In genomic region chr6:23249616-23250287, GRCm38 (mm10) we compare ENCODE assay signal across 9 mouse cellular contexts. TPM values are rescaled to one million over a fixed set of nuclear protein-coding genes. Genes with fewer than 3 reads are reported as not detected.
DNase-seq lines count a peak whose midpoint lies in the region; ATAC-seq and TF ChIP-seq lines count a peak whose summit lies in the region.
"Had no signal": no experiment of that assay in that cellular context is flagged by ENCODE, and none has a peak within 500 bp of the region (broad histone marks: within the 10 kb centered on the region; RNA-seq: fewer than 3 reads in every experiment).

No protein-coding gene starts in this region.

- H3K4me2 ChIP-seq in kidney, embryonic 16.5 days (replicated peaks; ENCODE audit: low read depth, low read length), result peak overlapping the region; percentile 62
- H3K4me2 ChIP-seq in intestine, embryonic 14.5 days (ENCODE audit: low read length), result peak overlapping the region; percentile 51
- peak overlapping the region; percentile 70 for H3K4me2 ChIP-seq in neural tube, embryonic 12.5 days (replicated peaks)

- peak overlapping the region; percentile 42 for H3K4me3 ChIP-seq in kidney, embryonic 16.5 days (ENCODE audit: low read length)
- H3K4me3 ChIP-seq in kidney, adult 2 months (ENCODE audit: insufficient read depth, low read depth, low read length), result no peak overlapping the region
- peak overlapping the region; percentile 63 for H3K4me3 ChIP-seq in embryonic facial prominence, embryonic 10.5 days
- H3K4me3 ChIP-seq in intestine, embryonic 14.5 days (ENCODE audit: low read depth, low read length), result peak overlapping the region; percentile 24; the same call in 1 of the 2 replicates
- peak overlapping the region; percentile 37 for H3K4me3 ChIP-seq in neural tube, embryonic 12.5 days

- peaks cover 89% of the 10 kb centered on the region for H3K27me3 ChIP-seq in kidney, embryonic 16.5 days (ENCODE audit: insufficient read depth, low read length)
- H3K27me3 ChIP-seq in kidney, adult 2 months (replicated peaks; ENCODE audit: control insufficient read depth, insufficient read depth, low read length), result peaks cover 15% of the 10 kb centered on the region
- H3K27me3 ChIP-seq in embryonic facial prominence, embryonic 10.5 days (replicated peaks; ENCODE audit: low read depth, poor library complexity, severe bottlenecking), result peaks cover 98% of the 10 kb centered on the region
- peaks cover 98% of the 10 kb centered on the region for H3K27me3 ChIP-seq in intestine, embryonic 14.5 days (replicated peaks; ENCODE audit: control insufficient read depth, insufficient read depth, low read length)
- peaks cover 87% of the 10 kb centered on the region for H3K27me3 ChIP-seq in neural tube, embryonic 12.5 days (replicated peaks)

- TF ChIP-seq CTCF in kidney, adult 2 months (conservative IDR thresholded peaks at IDR 0.05; ENCODE audit: insufficient read depth, insufficient read length, low read depth, low read length), result no peak

- no peak overlapping the region for H3K27ac ChIP-seq in kidney, embryonic 16.5 days (ENCODE audit: low read length)
- no peak overlapping the region for H3K27ac ChIP-seq in kidney, adult 2 months (ENCODE audit: insufficient read depth, low read depth, low read length)
- peak overlapping the region; percentile 84 for H3K27ac ChIP-seq in embryonic facial prominence, embryonic 10.5 days (replicated peaks)
- H3K27ac ChIP-seq in intestine, embryonic 14.5 days (ENCODE audit: low read depth), result no peak overlapping the region
- no peak overlapping the region for H3K27ac ChIP-seq in neural tube, embryonic 12.5 days

- ATAC-seq in kidney, embryonic 16.5 days (ENCODE audit: low FRiP score, low TSS enrichment), result peak; percentile 66
- ATAC-seq in intestine, embryonic 14.5 days (replicated peaks; ENCODE audit: low FRiP score, low TSS enrichment, low read depth), result 0 out of 2 replicates have a peak, but pooled peaks have one; percentile 33
- ATAC-seq in neural tube, embryonic 12.5 days (ENCODE audit: low FRiP score, low read depth), result peak; percentile 63

- TF ChIP-seq POLR2A in kidney, adult 2 months (IDR thresholded peaks at IDR 0.05; ENCODE audit: low read depth, low read length), result no peak

- no peak overlapping the region for H3K9ac ChIP-seq in kidney, embryonic 16.5 days (replicated peaks; ENCODE audit: low read length)
- H3K9ac ChIP-seq in intestine, embryonic 14.5 days (ENCODE audit: low read length), result no peak overlapping the region
- H3K9ac ChIP-seq in neural tube, embryonic 12.5 days, result no peak overlapping the region

- under 1% methylated on average over 29 of the region's 29 CpGs for whole genome bisulfite sequencing in kidney, embryonic 16.5 days
- 4% methylated on average over 29 of the region's 29 CpGs for WGBS in kidney, adult 2 months
- WGBS in embryonic facial prominence, embryonic 10.5 days, result under 1% methylated on average over 29 of the region's 29 CpGs
- under 1% methylated on average over 29 of the region's 29 CpGs for WGBS in intestine, embryonic 14.5 days
- under 1% methylated on average over 29 of the region's 29 CpGs for WGBS in neural tube, embryonic 12.5 days

- H3K9me3 ChIP-seq in kidney, embryonic 16.5 days (ENCODE audit: low read length), result no peaks in the 10 kb centered on the region; the same call in 1 of the 2 replicates
- no peaks in the 10 kb centered on the region for H3K9me3 ChIP-seq in embryonic facial prominence, embryonic 10.5 days
- no peaks in the 10 kb centered on the region for H3K9me3 ChIP-seq in intestine, embryonic 14.5 days (ENCODE audit: control insufficient read depth, low read length)
- no peaks in the 10 kb centered on the region for H3K9me3 ChIP-seq in neural tube, embryonic 12.5 days

- H3K36me3 ChIP-seq in kidney, embryonic 16.5 days (ENCODE audit: insufficient read depth, low read length), result no peaks in the 10 kb centered on the region
- H3K36me3 ChIP-seq in kidney, adult 2 months (ENCODE audit: control insufficient read depth, insufficient read depth, low read length), result no peaks in the 10 kb centered on the region
- no peaks in the 10 kb centered on the region for H3K36me3 ChIP-seq in embryonic facial prominence, embryonic 10.5 days (replicated peaks)
- H3K36me3 ChIP-seq in intestine, embryonic 14.5 days (ENCODE audit: control insufficient read depth, insufficient read depth, low read length), result no peaks in the 10 kb centered on the region
- H3K36me3 ChIP-seq in neural tube, embryonic 12.5 days, result no peaks in the 10 kb centered on the region

- H3K4me1 ChIP-seq in kidney, embryonic 16.5 days (ENCODE audit: insufficient read depth, low read length), result peaks cover 19% of the 10 kb centered on the region; the same call in 1 of the 2 replicates
- no peaks in the 10 kb centered on the region for H3K4me1 ChIP-seq in kidney, adult 2 months (ENCODE audit: control insufficient read depth, insufficient read depth, low read length)
- H3K4me1 ChIP-seq in embryonic facial prominence, embryonic 10.5 days, result peaks cover 35% of the 10 kb centered on the region
- no peaks in the 10 kb centered on the region for H3K4me1 ChIP-seq in intestine, embryonic 14.5 days (replicated peaks; ENCODE audit: control insufficient read depth, insufficient read depth, low read length)
- H3K4me1 ChIP-seq in neural tube, embryonic 12.5 days, result peaks cover 30% of the 10 kb centered on the region

- DNase-seq in kidney, adult 2 months, result no peak
- peak; percentile 79 for DNase-seq in embryonic facial prominence, embryonic 10.5 days (ENCODE audit: low spot score)
- peak; percentile 82 for DNase-seq in intestine, embryonic 14.5 days (ENCODE audit: low spot score)
- DNase-seq in urinary bladder, postnatal 36 days (ENCODE audit: low spot score in 2 of 2), result no peak
- DNase-seq in MN1 (ENCODE audit: low spot score), result no peak
- no peak for DNase-seq in ovary, adult 18-20 months (ENCODE audit: low spot score)
- DNase-seq: gastrocnemius, postnatal 14 days had no signal

RNA-seq across cellular contexts. Expression of gene Fezf1, which starts 1.6 kb away (rescaled TPM):
- polyA plus RNA-seq in kidney, embryonic 16.5 days (2015; fragmentation: Nextera tagmentation; extraction: Ambion mirVana), result not detected in 2 replicates
- polyA plus RNA-seq in kidney, adult 2 months (2012; rRNA removed), result 0.03 TPM in 1 of 2 replicates, not detected in the other
- 6.1 and 7.2 TPM in 2 replicates for polyA plus RNA-seq in embryonic facial prominence, embryonic 10.5 days (2016; fragmentation: Nextera tagmentation; extraction: Ambion mirVana)
- not detected in 2 replicates for polyA plus RNA-seq in intestine, embryonic 14.5 days (2014; fragmentation: Nextera tagmentation; extraction: Ambion mirVana)
- not detected in 2 replicates for polyA plus RNA-seq in neural tube, embryonic 12.5 days (2016; fragmentation: Nextera tagmentation; extraction: Ambion mirVana)

Comparison
In these comparisons a context has a peak if more than half of its experiments do, and no peak if none do; other contexts are left out.
1. DNase-seq: peak in embryonic facial prominence, embryonic 10.5 days (single experiment) and intestine, embryonic 14.5 days (single experiment); none in kidney, adult 2 months (single experiment), urinary bladder, postnatal 36 days (0 of 2), MN1 (single experiment) and ovary, adult 18-20 months (single experiment).
2. Peak in every context shown above with its lines, with median percentiles within 50 percentile points of each other: ATAC-seq and H3K4me2 ChIP-seq.